Mouse (Mus musculus): Measurements from ENCODE around the gene Celsr1. TPM values are rescaled to one million over a fixed set of nuclear protein-coding genes. Genes with fewer than 3 reads are reported as not detected.

Gene Celsr1
- total and polyA plus RNA-seq, 3 experiments, result 1.3 to 21.7 (median 4.7) TPM

DNA sequence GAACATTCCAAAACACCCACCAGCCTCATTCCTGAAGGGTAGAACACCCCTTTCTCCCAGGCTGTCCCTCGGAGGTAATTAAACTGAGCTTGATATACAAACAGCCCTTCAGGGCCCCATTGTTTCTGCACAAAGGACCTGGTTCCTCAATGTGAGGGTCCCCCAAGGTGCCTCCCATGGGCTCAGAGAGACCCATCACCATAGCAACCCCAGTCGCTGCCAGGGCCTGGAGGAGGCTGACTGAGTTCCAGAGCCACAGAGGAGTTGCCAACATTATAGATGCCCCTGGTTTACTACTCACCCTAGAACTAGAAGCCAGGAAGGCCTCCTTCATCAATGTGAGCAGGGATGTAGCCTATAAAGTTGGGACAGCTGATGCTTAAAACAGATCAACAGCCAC is 20.4 kb downstream of the Celsr1 start:
- DNase-seq (ENCODE audit: low spot score), result no peak
- H3K4me3 ChIP-seq (ENCODE audit: low read depth, low read length), result no peak overlapping the region
- 0 out of 2 replicates have a peak, but pooled peaks cover 3% of the 10 kb centered on the region for H3K27me3 ChIP-seq (ENCODE audit: insufficient read depth, low read length)
- H3K36me3 ChIP-seq (replicated peaks), result peaks cover 4% of the 10 kb centered on the region
- no peak for ATAC-seq (ENCODE audit: extremely low read depth, insufficient number of reproducible peaks, low FRiP score, poor library complexity, severe bottlenecking)
- H3K9me3 ChIP-seq (replicated peaks), result no peaks in the 10 kb centered on the region
- no peak for TF ChIP-seq CTCF (IDR thresholded peaks at IDR 0.05; ENCODE audit: low read depth, low read length)
- no peak; the same call in 1 of the 2 replicates for TF ChIP-seq TAL1 (conservative IDR thresholded peaks at IDR 0.05; ENCODE audit: low read depth, low read length)
- no peak for TF ChIP-seq POLR2AphosphoS5 (IDR thresholded peaks at IDR 0.05; ENCODE audit: insufficient replicate concordance, low read depth, low read length)
- TF ChIP-seq GATA1 (IDR thresholded peaks at IDR 0.05; ENCODE audit: borderline replicate concordance, low read length), result no peak
- no peak for TF ChIP-seq GATA2 (IDR thresholded peaks at IDR 0.05; ENCODE audit: borderline replicate concordance, low read depth, low read length)
- H3K4me1 ChIP-seq (ENCODE audit: insufficient read depth, low read depth, low read length), result peaks cover 48% of the 10 kb centered on the region

DNA sequence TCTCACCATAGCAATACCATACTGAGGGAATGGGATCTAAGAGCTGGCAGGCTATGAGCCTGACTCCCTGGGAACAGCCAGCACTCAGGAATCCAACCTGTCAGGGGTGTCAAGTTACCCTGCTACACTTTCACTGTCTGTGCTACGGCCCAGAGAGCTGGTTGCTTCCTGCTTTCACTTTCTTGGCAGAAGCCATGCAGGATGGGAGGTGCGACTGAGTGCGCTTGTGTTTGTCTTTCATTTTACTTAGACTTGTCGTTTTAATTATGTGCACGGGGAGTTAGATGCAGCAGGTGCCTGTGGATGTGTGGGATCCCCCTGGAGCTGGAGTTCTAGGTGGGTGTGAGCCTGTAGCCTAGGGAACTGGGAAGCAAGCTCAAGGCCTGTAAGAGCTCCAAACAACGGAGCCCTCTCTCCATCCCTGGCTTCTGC is 25.9 kb downstream of the Celsr1 start:
- Histone ChIP-seq H3K36me3 (replicated peaks) (peaks cover 4% of the 10 kb centered on the region), H3K9me3 (replicated peaks) (no peaks in the 10 kb centered on the region), H3K4me1 (ENCODE audit: insufficient read depth, low read depth, low read length) (peaks cover 16% of the 10 kb centered on the region), H3K27me3 (ENCODE audit: insufficient read depth, low read length) (peaks cover 6% of the 10 kb centered on the region; the same call in 1 of the 2 replicates), H3K4me3 (ENCODE audit: low read depth, low read length) (no peak overlapping the region)
- TF ChIP-seq CTCF (IDR thresholded peaks at IDR 0.05; ENCODE audit: low read depth, low read length) (no peak), POLR2AphosphoS5 (IDR thresholded peaks at IDR 0.05; ENCODE audit: insufficient replicate concordance, low read depth, low read length) (no peak)
- DNase-seq (ENCODE audit: low spot score) (no peak), ATAC-seq (ENCODE audit: extremely low read depth, insufficient number of reproducible peaks, low FRiP score, poor library complexity, severe bottlenecking) (no peak)

DNA sequence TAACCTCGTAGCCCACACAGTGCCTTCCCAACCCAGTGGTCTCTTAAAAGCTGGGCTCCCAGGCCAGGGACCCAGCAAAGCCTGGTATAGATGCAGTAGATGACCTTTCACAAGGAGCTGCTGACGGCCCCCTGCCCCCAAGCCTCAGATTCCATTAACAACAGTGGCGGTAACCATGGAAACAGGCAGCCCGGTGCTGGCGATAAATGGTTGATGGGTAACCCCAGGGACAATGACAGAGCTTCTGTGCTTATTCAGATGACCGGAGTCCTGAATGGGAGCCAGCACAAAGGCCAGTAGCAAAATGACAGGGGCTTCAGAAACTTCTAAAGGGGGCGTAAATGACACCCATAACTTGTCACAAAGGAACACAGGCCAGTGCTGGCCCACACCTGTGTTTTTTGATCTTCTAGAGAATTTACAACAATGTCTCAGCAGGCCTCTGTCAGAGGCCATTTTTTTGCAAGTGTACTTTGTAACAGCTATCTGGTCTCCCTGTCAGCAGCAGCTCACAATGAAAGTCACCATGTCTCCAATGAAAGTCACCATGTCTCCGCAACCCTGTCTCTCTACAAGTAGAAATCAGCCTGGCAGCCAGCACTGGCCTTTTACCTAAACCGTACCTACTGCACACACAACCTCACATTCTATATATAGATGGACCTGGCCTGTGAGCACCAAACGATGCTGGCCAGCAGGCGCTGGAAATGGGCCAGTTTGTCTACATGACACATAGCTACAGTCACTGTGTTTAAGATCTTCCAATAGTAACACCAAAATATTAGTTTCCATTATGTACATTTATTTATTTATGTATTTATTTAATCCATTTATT is 27.7 kb downstream of the Celsr1 start:
- ATAC-seq (ENCODE audit: extremely low read depth, insufficient number of reproducible peaks, low FRiP score, poor library complexity, severe bottlenecking), result no peak
- DNase-seq (ENCODE audit: low spot score), result no peak
- H3K4me1 ChIP-seq (ENCODE audit: insufficient read depth, low read depth, low read length), result peaks cover 8% of the 10 kb centered on the region
- H3K4me3 ChIP-seq (ENCODE audit: low read depth, low read length), result no peak overlapping the region
- no peak for TF ChIP-seq POLR2AphosphoS5 (IDR thresholded peaks at IDR 0.05; ENCODE audit: insufficient replicate concordance, low read depth, low read length)
- no peaks in the 10 kb centered on the region for H3K9me3 ChIP-seq (replicated peaks)
- no peaks in the 10 kb centered on the region for H3K36me3 ChIP-seq (replicated peaks)
- peaks cover 6% of the 10 kb centered on the region; the same call in 1 of the 2 replicates for H3K27me3 ChIP-seq (ENCODE audit: insufficient read depth, low read length)

DNA sequence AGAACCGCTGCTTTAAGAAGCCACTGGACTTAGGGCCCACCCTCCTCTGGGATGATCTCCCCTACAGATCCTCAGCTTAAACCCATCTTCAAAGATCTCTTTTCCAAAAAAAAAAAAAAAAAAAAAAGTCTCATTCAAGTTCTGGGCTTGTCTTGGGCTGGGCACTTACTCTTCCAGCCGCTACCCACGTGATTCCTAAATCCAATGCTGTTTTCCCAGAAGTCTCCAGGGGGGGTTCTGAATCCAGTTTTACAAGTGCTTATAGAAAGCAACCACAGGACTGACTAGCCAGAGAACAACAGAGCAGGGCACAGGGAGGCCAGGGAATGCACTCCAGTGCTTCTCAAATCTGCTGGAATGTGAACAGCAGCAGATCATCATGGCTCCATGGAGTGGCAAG is 29.5 kb downstream of the Celsr1 start:
- no peak for ATAC-seq (ENCODE audit: extremely low read depth, insufficient number of reproducible peaks, low FRiP score, poor library complexity, severe bottlenecking)
- DNase-seq (ENCODE audit: low spot score), result no peak
- Histone ChIP-seq H3K36me3 (replicated peaks) (no peaks in the 10 kb centered on the region), H3K4me3 (ENCODE audit: low read depth, low read length) (no peak overlapping the region), H3K9me3 (replicated peaks) (no peaks in the 10 kb centered on the region), H3K27me3 (ENCODE audit: insufficient read depth, low read length) (peaks cover 13% of the 10 kb centered on the region; the same call in 1 of the 2 replicates), H3K4me1 (ENCODE audit: insufficient read depth, low read depth, low read length) (peaks cover 8% of the 10 kb centered on the region)
- TF ChIP-seq POLR2AphosphoS5 (IDR thresholded peaks at IDR 0.05; ENCODE audit: insufficient replicate concordance, low read depth, low read length), result no peak

DNA sequence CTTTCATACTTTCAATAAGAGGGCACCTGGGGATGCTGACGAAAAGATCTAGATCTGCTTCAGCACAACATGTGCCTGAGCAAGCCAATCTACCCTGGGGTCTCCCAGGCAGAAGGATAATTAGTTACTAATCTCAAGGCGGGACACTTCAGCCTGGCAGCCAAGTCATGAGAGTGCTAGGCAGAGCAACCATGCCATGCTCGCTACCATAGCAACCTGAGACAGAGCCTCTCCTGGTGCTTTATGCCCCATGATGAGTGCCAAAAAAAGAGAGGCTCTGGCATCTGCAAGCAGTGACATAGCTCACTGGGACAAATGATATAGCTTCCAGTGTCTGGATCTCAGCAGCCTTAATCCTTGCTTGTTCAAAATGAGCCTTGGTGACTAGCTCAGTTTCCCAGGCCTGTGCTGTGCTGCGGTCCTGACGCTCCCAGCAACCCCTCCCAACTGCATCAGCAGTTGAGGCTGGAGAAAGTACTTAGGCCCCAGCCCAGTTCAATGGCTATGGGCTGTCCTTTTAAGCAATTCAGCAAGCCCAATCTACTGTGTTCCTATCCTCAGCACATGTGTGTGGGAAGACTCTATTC is 32.8 kb downstream of the Celsr1 start:
- H3K27me3 ChIP-seq (ENCODE audit: insufficient read depth, low read length), result peaks cover 13% of the 10 kb centered on the region; the same call in 1 of the 2 replicates
- H3K36me3 ChIP-seq (replicated peaks), result no peaks in the 10 kb centered on the region
- TF ChIP-seq GATA1 (IDR thresholded peaks at IDR 0.05; ENCODE audit: borderline replicate concordance, low read length) (no peak), GATA2 (IDR thresholded peaks at IDR 0.05; ENCODE audit: borderline replicate concordance, low read depth, low read length) (no peak)
- DNase-seq (ENCODE audit: low spot score), result no peak
- peaks cover 2% of the 10 kb centered on the region; the same call in 1 of the 2 replicates for H3K4me1 ChIP-seq (ENCODE audit: insufficient read depth, low read depth, low read length)
- no peak for ATAC-seq (ENCODE audit: extremely low read depth, insufficient number of reproducible peaks, low FRiP score, poor library complexity, severe bottlenecking)
- H3K9me3 ChIP-seq (replicated peaks), result no peaks in the 10 kb centered on the region
- no peak overlapping the region for H3K4me3 ChIP-seq (ENCODE audit: low read depth, low read length)

DNA sequence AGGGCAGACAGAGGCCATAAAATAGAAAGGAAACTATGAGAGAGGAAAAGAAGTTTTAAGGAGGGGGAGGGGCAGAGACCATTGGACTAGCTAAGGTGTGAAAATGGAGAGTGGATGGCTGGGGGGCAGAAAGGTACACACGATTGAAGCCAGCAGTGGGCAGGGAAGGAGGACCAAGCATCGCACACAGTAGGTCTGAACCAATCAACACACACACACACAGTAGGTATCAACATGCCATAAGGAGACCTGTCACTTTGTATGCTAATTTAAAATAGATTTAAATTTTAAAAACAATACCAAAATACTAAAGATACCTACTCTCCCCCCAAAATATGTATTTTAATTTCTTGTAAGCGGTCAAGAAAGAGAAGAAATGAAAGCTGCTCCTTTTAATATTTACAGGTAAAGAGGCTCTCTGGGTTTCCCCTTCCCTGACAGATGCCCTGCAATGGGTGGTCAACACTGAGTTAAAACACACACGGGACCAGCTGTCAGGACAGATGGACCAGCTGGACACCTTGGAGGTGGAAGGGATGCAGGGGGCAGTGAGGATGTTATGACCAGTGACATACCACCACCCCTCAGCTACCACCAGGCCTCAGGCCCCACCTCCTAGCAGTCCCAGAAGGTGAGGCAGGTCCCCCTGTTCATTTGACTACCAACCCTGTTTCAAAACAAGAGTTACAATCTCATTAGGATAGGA is 34.9 kb downstream of the Celsr1 start:
- ATAC-seq (ENCODE audit: extremely low read depth, insufficient number of reproducible peaks, low FRiP score, poor library complexity, severe bottlenecking), result no peak
- H3K9me3 ChIP-seq (replicated peaks), result no peaks in the 10 kb centered on the region
- no peaks in the 10 kb centered on the region for H3K36me3 ChIP-seq (replicated peaks)
- no peak for DNase-seq (ENCODE audit: low spot score)
- peaks cover 2% of the 10 kb centered on the region; the same call in 1 of the 2 replicates for H3K4me1 ChIP-seq (ENCODE audit: insufficient read depth, low read depth, low read length)
- H3K4me3 ChIP-seq (ENCODE audit: low read depth, low read length), result no peak overlapping the region
- TF ChIP-seq TAL1 (conservative IDR thresholded peaks at IDR 0.05; ENCODE audit: low read depth, low read length) (no peak), GATA2 (IDR thresholded peaks at IDR 0.05; ENCODE audit: borderline replicate concordance, low read depth, low read length) (no peak), CTCF (IDR thresholded peaks at IDR 0.05; ENCODE audit: low read depth, low read length) (no peak), GATA1 (IDR thresholded peaks at IDR 0.05; ENCODE audit: borderline replicate concordance, low read length) (no peak), POLR2AphosphoS5 (IDR thresholded peaks at IDR 0.05; ENCODE audit: insufficient replicate concordance, low read depth, low read length) (no peak)
- peaks cover 22% of the 10 kb centered on the region for H3K27me3 ChIP-seq (ENCODE audit: insufficient read depth, low read length)
